Mouse (Mus musculus) liver, embryonic 16.5 days (tissue): Measurements from ENCODE around the gene Rps21. TPM values are rescaled to one million over a fixed set of nuclear protein-coding genes. Genes with fewer than 3 reads are reported as not detected.

Experiments used
- ATAC-seq: fragments of 200-750 bp; cut with Nextera tagmentation; 2 replicates; pipeline ENCODE4 v1.8.0; 2017; ENCODE audit warnings: low read depth, mild to moderate bottlenecking, moderate number of reproducible peaks, moderate library complexity
- H3K27ac ChIP-seq: fragments of 300-500 bp; sonication (generic); 2 replicates; pipeline ENCODE4 v1.5.1; 2014; ENCODE audit warnings: mild to moderate bottlenecking, low read length
- H3K27me3 ChIP-seq: fragments of 300-500 bp; sonication (generic); 2 replicates; pipeline ENCODE4 v1.6.1; 2014; ENCODE audit warnings: low read depth, low read length, mixed read lengths; ENCODE audit not compliant: control insufficient read depth, insufficient read depth
- H3K36me3 ChIP-seq: fragments of 300-500 bp; sonication (generic); 2 replicates; pipeline ENCODE4 v1.6.1; 2014; ENCODE audit warnings: mild to moderate bottlenecking; ENCODE audit not compliant: control insufficient read depth, insufficient read depth
- H3K4me1 ChIP-seq: fragments of 300-500 bp; sonication (generic); 2 replicates; pipeline ENCODE4 v1.6.1; 2014; ENCODE audit warnings: low read depth, low read length, mixed read lengths; ENCODE audit not compliant: control insufficient read depth
- H3K4me2 ChIP-seq: fragments of 300-500 bp; sonication (generic); 2 replicates; pipeline ENCODE4 v1.6.1; 2014; ENCODE audit warnings: low read depth, low read length, mixed read lengths
- H3K4me3 ChIP-seq: fragments of 300-500 bp; sonication (generic); 2 replicates; pipeline ENCODE4 v1.5.1; 2014; ENCODE audit warnings: low read depth, mild to moderate bottlenecking, low read length
- H3K9ac ChIP-seq: fragments of 300-500 bp; sonication (generic); 2 replicates; pipeline ENCODE4 v1.6.1; 2014; ENCODE audit warnings: low read depth, low read length
- H3K9me3 ChIP-seq: fragments of 300-500 bp; sonication (generic); replicated peaks from 2 replicates; pipeline ENCODE4 v1.6.1; 2016; ENCODE audit warnings: low read length; ENCODE audit not compliant: control insufficient read depth
- WGBS: fragments of 180-500 bp; shearing (Covaris S2); extraction: QIAGEN DNeasy Blood & Tissue Kit; methylation state at CpG from one replicate; pipeline ENCODE4 v1.1.7; 2014; ENCODE audit not compliant: insufficient replicate concordance; 5-methylcytosine and 5-hydroxymethylcytosine counted together
- polyA plus RNA-seq: library from polyadenylated mRNA; unstranded; fragments of >200 nt; fragmentation: Nextera tagmentation; extraction: Ambion mirVana; gene quantifications from 2 replicates; pipeline ENCODE4 v1.2.1, GENCODE M21; 2015

The Rps21 gene
- polyA plus RNA-seq, 1 experiment from 2014 or later = 262 TPM

- no peak for ATAC-seq
- H3K4me1 ChIP-seq = peaks cover 17% of the 10 kb centered on the region
- H3K9me3 ChIP-seq = no peaks in the 10 kb centered on the region
- H3K4me2 ChIP-seq = no peak overlapping the region
- no peaks in the 10 kb centered on the region for H3K36me3 ChIP-seq
- WGBS = 58% methylated on average over 8 of the region's 8 CpGs
- H3K9ac ChIP-seq = no peak overlapping the region
- no peak overlapping the region for H3K27ac ChIP-seq
- no peak overlapping the region for H3K4me3 ChIP-seq
- no peaks in the 10 kb centered on the region for H3K27me3 ChIP-seq
Measured at GRCm38 (mm10) chr2:180279321-180279720, 22.1 kb downstream of the Rps21 start.

GRCm38 (mm10) chr2:180288966-180289365 lies 31.8 kb downstream of the Rps21 start:
- H3K4me2 ChIP-seq = no peak overlapping the region
- no peak overlapping the region for H3K9ac ChIP-seq
- no peak for ATAC-seq
- H3K36me3 ChIP-seq = no peaks in the 10 kb centered on the region
- no peaks in the 10 kb centered on the region for H3K4me1 ChIP-seq
- no peaks in the 10 kb centered on the region for H3K9me3 ChIP-seq
- no peak overlapping the region for H3K4me3 ChIP-seq
- H3K27me3 ChIP-seq = no peaks in the 10 kb centered on the region
- H3K27ac ChIP-seq = no peak overlapping the region
- WGBS = 58% methylated on average over 11 of the region's 11 CpGs

DNA sequence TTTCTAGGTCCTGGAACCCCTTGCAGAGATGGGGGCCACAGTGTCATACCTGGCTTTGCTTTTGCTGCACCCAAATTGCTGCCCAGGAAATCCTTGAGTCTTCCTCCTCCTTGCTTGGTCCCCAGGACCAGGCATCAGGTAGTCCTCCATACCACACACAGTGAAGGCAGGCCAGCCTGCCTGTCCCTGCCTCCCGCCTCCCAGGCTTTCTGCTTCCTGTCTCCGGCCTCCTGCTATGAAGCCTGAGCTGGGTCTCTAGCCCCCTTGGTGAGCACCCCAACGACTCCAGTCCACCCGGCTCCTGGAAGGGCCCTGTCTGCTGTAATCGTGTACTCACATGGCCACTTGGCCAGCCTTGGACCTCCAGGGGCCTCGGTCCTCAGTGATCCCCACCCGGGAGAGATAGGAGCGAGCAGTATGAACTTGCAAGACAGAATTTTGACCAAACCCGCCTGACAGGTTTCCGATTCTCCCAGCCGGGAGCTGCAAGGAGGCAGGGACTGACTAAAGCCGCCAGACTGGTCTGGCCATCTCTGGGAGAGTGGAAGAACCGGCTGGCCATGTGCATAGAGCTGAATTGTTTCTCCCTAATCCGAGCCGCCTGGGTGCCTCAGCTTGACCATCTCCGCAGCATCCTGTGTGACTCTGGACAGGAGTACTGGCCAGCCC lies 32.4 kb downstream of the Rps21 start, which contains the start of gene Rbbp8nl:
Gene Rbbp8nl (minus strand): TSS at position 440 of the 669 bp plus-strand sequence.
- Histone ChIP-seq H3K27me3 (no peaks in the 10 kb centered on the region), H3K9me3 (no peaks in the 10 kb centered on the region), H3K4me2 (no peak within 1 kb of the TSS), H3K4me3 (no peak within 1 kb of the TSS), H3K4me1 (no peaks in the 10 kb centered on the region), H3K36me3 (no peaks in the 10 kb centered on the region), H3K27ac (no peak within 1 kb of the TSS), H3K9ac (no peak within 1 kb of the TSS)
- 51% methylated on average over 16 of the region's 16 CpGs for WGBS
- no peak for ATAC-seq

DNA sequence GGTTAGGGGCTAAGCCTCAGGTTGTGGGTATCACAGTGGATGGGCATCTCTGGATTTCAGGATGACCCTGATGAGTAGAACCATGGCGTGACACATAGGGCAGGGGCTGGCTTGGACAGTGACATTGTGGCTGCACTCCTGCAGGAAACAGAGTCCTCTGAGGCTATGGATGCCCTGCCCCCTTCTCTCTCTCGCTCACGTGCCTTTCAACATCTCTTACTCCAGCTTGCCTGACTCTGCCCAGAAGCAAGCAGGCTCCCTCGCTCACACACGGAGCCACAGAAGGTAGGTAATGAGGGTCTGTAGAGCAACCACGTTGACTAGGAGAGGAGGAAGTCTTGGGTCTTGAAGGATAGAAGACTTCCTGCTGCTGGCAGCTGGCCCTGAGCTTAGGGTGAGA lies 33.3 kb downstream of the Rps21 start:
- H3K9me3 ChIP-seq = no peaks in the 10 kb centered on the region
- no peaks in the 10 kb centered on the region for H3K4me1 ChIP-seq
- no peaks in the 10 kb centered on the region for H3K27me3 ChIP-seq
- H3K9ac ChIP-seq = no peak overlapping the region
- H3K36me3 ChIP-seq = no peaks in the 10 kb centered on the region
- ATAC-seq = no peak
- no peak overlapping the region for H3K4me3 ChIP-seq
- no peak overlapping the region for H3K4me2 ChIP-seq
- WGBS = 18% methylated on average over 6 of the region's 6 CpGs
- no peak overlapping the region for H3K27ac ChIP-seq

DNA sequence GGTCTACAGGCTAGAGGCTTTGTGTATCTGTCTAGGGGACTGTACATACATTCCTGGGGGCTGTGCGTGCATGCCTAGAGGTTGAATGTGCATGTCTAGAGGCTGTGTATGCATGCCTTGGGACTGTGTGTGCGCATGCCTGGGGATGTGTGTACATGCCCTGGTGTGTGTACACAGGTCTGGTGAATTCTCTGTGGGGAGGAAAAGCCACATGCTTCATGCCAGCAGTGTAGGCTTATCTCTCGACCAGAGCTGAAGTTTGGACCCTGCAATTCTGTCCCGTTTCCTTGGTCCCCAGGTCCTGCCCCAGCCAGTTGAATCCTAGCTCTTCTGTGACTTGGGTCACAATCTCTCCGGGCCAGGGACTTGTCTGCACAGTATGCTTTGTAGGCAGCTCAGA lies 34.4 kb downstream of the Rps21 start:
- H3K4me2 ChIP-seq = no peak overlapping the region
- no peak overlapping the region for H3K4me3 ChIP-seq
- H3K9me3 ChIP-seq = no peaks in the 10 kb centered on the region
- H3K4me1 ChIP-seq = no peaks in the 10 kb centered on the region
- H3K27ac ChIP-seq = no peak overlapping the region
- H3K27me3 ChIP-seq = no peaks in the 10 kb centered on the region
- no peaks in the 10 kb centered on the region for H3K36me3 ChIP-seq
- 38% methylated on average over 5 of the region's 5 CpGs for WGBS
- peak; percentile 51; the same call in 1 of the 2 replicates for ATAC-seq
- H3K9ac ChIP-seq = no peak overlapping the region

DNA sequence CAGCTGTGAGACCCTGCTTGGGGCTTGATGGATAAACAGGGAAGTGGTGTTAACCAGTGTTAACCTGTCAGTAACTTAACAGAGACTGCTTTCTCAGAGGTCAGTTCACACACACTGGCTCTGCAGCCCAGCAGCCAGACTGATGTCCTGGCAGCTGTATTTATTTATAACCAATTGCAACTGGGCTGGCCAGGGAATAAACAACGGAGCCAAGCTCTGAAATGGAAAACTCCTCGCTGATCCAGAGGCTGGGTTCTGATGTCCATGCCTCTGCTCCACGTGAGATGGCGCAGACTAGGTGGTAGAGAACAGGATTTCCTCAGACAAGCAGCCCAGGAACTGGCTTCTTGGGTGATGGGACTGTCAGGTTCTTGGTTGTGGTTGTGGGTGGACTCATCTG lies 34.8 kb downstream of the Rps21 start:
- Histone ChIP-seq H3K27ac (no peak overlapping the region), H3K4me3 (no peak overlapping the region), H3K36me3 (no peaks in the 10 kb centered on the region), H3K4me2 (no peak overlapping the region), H3K9ac (no peak overlapping the region), H3K27me3 (no peaks in the 10 kb centered on the region), H3K9me3 (no peaks in the 10 kb centered on the region), H3K4me1 (no peaks in the 10 kb centered on the region)
- no peak for ATAC-seq
- WGBS = 39% methylated on average over 4 of the region's 4 CpGs

DNA sequence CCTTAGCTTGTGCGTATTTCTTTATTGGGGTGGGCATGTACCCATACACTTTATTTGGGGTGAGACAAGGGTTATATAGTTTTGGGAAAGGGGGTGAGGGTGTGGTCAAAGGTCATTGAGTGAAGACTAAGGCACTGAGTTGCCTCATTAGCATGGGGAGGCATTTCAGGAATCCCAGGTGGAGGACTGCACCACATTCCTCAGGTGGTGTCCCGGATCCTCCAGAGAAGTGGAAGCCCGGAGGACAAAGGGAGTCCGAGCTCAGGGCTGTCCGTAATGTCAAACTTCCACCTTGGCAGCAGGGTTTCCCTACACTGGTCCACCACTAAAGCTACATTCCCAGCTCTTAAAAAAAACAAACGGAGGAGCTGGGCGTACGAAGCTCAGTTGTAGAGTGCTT lies 35.7 kb downstream of the Rps21 start:
- Histone ChIP-seq H3K4me1 (no peaks in the 10 kb centered on the region), H3K4me2 (no peak overlapping the region), H3K9ac (no peak overlapping the region), H3K9me3 (no peaks in the 10 kb centered on the region), H3K27ac (no peak overlapping the region), H3K27me3 (no peaks in the 10 kb centered on the region), H3K4me3 (no peak overlapping the region), H3K36me3 (no peaks in the 10 kb centered on the region)
- WGBS = 65% methylated on average over 8 of the region's 8 CpGs
- ATAC-seq = no peak

- no peaks in the 10 kb centered on the region for H3K36me3 ChIP-seq
- no peak overlapping the region for H3K27ac ChIP-seq
- no peak overlapping the region for H3K4me3 ChIP-seq
- H3K9me3 ChIP-seq = no peaks in the 10 kb centered on the region
- ATAC-seq = no peak
- 32% methylated on average over 2 of the region's 2 CpGs for WGBS
- H3K9ac ChIP-seq = no peak overlapping the region
- H3K4me1 ChIP-seq = no peaks in the 10 kb centered on the region
- H3K27me3 ChIP-seq = no peaks in the 10 kb centered on the region
- no peak overlapping the region for H3K4me2 ChIP-seq
Measured at GRCm38 (mm10) chr2:180300252-180300651, 43.1 kb downstream of the Rps21 start.

DNA sequence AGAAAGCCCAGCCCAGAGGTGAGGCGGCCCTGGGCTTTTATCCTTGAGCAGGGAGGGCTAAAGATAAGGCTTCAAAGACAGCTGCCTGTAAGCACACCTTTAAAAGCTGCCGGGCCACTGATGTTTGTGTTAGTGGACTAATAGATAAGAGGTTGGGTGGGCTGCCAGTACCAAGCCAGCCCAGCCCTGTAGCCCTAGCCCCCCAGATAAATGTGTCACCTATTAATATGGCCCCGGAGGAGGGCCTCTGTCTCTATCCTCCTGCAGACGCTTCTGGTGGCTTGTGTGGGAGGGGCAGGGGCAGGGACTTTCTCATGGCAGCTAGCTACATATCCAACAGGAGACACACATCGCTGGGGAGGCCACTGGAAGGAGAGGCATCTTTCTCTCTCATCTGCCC lies 43.6 kb downstream of the Rps21 start:
- Histone ChIP-seq H3K4me3 (no peak overlapping the region), H3K4me2 (no peak overlapping the region), H3K36me3 (no peaks in the 10 kb centered on the region), H3K27me3 (no peaks in the 10 kb centered on the region), H3K4me1 (no peaks in the 10 kb centered on the region), H3K9ac (no peak overlapping the region), H3K9me3 (no peaks in the 10 kb centered on the region), H3K27ac (no peak overlapping the region)
- WGBS = 7% methylated on average over 5 of the region's 5 CpGs
- ATAC-seq = no peak
